Mouse (Mus musculus) gonadal fat pad, adult 2 months (tissue): ENCODE results near the gene Zfp296. TPM values are rescaled to one million over a fixed set of nuclear protein-coding genes. Genes with fewer than 3 reads are reported as not detected.

Experiments used
- DNase-seq: peaks from one replicate; pipeline ENCODE4 v3.0.0-alpha.2; 2012; ENCODE audit warnings: low read depth
- polyA plus RNA-seq: library from polyadenylated mRNA; depleted of rRNA; stranded (reverse); fragments of >200 nt; gene quantifications from 2 replicates; pipeline ENCODE4 v1.2.3, GENCODE M21; 2012; rRNA removed

The Zfp296 gene
- polyA plus RNA-seq: 2.0 and 2.7 TPM in 2 replicates

DNA sequence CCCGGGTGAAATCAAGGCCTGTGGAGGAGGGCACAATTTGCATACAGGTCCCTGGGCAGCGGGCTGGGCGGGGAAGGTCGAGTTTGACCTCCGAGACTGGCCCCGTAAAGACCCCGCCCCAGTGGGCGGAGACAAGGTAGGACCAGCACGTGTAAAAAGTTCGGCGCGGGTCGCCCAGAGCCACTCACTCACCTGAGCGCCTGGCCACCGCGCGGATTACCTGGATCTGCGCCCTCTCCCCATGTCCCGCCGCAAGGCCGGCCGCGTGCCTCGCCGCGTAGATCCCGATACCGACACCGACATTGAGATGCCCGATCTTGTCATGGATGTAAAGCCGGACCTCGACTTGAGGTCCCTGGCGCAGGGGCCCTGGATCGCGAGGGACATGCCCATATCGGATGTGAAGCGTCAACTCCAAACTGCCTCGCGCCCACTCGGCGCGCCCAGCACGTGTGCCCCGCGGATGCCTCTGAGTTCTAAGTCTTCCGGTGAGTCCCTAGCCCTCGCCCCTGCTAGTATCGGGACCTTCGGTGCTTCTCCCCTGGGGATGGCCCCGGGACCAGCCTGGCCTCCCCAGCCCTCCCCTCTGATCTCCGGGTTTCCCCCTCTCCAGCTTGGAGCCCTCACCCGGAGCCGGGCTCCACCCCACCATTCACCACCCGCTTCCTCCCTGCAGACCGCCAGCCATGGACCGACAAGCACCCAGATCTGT is at the start of gene Zfp296, which contains the start of gene Gemin7:
Zfp296 (plus strand) TSS at position 147 of the 712 bp plus-strand sequence.
Gemin7 (minus strand) TSS at position 455 of the 712 bp plus-strand sequence.
- no peak for DNase-seq

DNA sequence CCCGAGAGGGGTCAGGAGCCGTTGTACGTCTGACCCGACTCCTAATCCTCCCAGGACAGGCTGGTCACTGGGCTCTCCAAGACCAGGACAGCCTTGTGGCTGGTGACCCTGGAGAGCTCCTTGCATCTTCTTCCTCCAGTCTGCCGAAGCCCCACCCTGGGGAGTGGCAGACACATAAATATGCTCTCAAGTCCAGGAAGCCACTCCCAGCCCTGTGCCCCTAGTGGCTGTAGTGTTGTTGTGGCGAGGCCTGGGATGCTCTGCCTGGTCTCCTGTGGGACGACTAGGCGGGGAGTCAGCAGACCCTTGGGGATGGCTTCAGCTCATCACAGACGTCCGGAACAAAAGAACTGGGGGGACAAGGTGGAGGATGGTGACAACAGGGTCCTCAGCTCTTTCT is 46.0 kb upstream of the Zfp296 start:
- DNase-seq: no peak

DNA sequence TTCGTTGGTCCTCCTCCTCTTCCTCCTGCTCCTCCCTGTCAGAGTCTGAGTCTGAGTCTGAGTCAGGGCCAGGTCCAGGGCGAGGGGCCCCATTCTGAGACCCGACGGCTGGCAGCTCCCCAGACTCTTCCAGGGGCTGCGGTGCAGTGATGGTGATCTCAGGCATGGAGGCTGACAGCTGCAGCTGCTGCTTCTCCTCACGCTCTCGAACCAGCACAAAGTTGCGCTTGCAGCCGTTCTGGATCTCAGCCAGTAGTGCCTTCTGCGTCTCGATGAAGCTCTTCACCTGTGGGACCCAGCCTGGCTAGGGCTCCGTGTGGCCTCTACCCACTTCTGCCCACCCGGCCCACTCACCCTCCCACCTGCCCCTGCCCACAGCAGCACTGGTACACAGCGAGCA is 44.8 kb upstream of the Zfp296 start:
- DNase-seq: no peak

DNA sequence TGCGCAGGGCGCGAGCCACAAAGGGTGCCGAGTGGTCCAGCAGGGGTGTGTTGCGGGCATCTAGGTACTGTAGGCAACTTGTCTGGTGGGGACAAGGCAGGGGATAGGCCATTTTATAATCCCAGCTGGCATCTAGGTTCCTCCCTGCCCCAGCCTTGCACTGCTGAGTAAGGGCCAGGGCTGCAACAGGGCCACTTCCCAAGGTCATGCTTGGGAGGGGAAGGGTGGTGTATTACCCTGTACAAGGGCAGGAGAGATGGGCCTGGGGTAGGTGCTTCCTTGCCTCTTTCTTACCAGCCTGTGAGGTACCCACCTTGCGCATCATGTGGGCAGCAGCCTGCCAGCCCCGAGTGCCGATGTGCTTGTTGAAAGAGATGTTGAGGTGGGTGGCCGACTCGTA is 42.4 kb upstream of the Zfp296 start:
- no peak for DNase-seq

DNA sequence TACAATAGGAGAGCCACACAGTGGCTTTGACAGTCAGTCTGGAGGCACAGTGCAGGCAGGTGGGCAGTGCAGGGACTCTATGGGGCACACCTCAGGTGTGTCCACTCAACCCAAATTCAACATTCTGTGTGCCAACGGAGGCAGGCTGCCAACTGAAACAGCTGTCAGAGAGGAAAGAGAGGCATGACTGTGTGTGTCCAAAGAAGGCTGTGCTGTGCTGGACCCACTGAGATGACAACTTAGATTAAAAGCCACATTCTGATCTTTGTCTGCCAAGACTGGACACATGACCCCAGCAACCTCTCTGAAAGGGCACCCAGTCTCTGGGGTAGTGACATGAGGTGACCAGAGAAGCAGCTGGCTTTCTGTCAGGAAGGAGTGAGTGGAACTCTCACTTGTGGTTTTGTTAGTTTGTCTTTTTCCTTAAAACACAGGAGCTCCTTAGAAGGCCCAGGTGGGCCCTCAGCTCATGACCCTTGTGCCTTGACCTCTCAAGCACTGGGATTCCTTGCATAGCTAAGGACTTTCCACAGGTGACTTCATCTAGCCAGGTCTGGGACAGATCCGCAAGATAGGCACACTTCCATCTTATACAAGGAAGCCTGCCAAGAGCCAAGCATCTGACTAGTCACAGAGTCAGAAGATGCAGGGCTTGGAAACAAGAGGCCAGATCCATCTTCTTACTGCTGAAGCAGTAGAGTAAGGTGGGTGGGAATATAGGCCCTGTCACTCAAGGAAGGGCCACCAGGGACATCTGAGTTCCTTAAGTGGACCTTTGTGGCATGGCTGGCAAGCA is 36.1 kb upstream of the Zfp296 start:
- no peak for DNase-seq

DNA sequence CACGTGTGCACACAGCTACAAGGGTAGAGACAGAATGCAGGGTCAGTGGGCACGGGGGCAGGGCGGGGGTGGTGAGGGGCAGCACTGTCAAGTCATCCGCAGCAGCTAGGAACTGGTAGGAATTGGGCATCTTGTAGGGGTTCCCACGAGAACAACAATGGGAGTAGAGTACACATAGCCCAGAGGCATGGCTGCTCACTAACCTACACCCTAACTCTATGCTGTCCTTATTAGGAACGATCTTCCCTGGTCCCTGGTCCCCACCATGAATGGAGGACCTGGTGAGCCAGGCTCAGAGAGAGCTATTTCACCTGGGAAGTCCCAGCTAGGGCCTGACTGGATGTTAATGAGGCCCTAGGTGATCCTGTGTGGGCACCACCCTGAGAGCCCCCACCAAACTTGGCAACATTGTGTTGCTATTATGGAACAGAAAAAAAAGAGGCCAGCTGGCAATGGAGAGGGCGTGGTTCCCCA is 35.4 kb upstream of the Zfp296 start:
- no peak for DNase-seq

DNA sequence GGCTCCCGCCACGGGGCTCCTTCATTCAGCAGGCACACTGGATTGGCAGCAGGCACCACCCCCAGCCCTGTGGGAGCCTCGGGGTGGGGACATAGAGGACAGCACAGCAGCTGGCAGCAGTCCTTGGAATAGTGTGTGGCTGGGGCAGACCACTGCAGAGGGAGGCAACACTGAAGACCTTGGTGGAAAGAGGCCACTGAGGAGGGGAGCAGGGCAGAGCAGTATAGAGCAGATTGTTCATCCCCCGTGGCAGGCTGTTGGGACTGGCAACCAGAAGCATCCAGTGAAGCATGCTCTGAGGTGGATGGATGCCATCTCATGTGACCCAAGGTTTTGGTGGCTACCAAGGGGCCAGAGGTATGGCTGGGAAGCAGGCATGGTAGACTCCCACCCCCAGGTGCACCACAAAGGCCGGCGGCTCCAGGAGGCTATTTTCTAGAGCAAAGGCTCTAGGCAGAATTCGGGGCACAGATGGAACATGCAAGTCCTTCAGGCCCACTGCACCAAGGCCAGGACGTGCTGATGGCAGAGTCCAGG is 34.9 kb upstream of the Zfp296 start:
- no peak for DNase-seq

DNA sequence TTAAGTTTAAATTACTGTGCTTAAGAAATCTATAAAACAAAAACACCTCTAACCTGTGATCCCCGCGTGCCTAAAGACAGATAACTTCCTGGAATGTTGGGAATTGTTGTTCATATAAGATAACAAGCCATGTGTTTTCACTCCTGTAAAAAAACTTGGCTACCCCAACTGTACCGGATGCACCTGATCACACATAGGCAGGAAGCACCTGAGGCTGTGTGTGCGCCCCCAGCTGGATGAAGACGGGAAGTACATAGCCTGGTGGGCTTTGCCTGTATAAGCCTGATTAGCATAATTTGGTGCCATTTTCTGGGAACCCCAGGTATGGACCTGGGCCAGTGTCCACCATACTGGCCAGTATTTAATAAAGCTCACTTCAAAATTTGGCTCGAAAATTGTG is 33.5 kb upstream of the Zfp296 start:
- no peak for DNase-seq

DNA sequence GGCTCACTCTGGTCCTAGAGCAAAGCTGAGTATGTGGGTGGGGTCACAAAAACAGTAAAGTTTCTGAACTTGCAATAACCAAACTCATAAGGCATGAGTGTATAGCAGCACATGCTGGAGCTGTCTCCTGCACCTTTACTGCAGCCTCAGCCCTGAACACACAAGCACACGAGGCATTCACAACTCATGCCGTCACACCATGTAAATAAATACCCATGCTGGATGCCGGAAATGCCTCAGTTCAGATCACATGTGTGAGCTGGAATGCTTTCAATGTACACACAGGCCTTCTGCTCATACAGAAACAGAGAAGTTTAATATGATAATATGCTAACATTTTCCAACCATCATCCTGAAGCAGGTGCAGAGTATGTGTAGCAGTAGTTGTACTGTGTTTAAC is 31.1 kb upstream of the Zfp296 start:
- DNase-seq: no peak

DNA sequence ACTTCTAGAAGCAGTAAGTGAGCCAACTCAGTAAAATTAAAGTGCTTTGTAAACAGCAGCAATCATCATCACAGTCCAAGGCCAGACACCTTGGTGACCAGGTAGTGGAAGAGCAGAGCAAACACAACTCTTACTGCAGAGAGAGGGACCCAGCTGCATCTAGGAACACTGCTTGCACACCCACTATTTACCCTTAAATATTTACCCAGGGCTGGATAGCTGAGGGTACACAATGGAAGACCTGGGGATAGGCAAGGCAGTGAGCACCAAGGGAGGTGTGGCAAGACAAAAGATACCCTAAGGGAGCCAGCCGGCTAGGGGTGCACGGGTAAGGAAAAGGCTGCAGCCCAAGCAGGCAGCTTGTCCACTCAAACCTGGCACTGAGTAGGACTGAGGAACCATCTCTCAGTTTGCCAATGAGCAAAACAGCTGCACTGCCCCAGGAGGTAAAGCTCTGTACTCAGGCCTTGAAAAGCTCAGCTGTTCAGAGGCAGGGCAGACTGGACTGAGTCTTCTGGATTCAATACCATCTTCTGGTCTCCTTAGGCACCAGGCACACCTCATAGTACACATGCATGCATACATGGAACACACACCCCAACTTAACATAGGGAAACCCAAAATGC is 29.6 kb upstream of the Zfp296 start:
- DNase-seq: no peak

DNA sequence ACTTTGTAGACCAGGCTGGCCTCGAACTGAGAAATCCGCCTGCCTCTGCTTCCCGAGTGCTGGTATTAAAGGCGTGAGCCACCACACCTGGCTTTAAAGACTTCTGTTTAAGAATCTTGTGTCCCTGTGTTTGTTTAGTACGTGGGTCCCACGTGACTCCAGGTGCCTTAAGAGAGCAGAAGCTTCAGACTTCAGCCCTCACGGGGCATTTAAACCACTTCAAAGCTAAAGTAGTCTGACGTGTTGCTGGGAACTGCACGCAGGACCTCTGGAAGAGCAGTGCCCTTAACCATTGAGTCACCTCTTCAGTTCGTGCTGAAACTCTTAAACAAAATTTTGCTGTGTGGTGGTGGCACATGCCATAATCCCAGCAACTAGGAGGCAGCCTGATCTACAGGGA is 27.7 kb upstream of the Zfp296 start:
- no peak for DNase-seq

DNA sequence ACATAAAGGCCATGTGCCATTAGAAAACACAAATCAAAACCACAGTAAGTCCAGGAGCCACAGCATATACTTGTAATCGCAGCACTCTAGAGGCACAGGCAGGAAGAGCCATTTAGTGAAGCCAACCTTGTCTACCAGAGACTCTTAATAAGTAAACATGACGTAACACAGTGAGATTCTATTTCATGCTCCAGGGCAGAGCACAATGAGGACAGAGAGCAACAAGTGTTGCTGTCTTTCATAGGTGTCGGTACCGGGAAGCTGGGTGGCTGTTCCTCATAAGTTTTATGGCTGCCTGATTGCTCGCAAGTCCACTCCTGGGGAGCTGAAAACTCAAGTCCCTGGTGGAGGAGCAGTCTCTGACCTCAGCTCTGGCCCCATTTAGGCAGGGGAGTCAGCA is 25.5 kb upstream of the Zfp296 start:
- peak; percentile 52 for DNase-seq

DNA sequence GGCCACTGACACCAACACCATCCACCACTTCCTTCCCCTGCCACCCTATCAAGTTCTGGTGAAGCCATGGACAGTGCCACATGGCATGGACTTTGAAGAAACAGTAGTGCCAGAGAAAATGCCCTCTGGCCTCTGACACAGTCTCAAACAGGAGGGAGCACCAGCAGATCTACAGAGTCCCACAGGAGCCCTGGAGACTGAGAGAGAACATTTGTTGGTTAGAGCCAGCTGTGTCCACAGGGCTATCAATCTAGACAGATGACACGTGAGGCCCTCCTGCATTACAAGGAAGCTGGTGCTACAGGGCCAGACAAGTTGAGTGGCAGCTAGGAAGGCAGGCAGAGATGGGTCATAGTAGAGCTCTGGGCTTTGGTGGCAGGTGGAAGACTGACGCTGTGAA is 24.6 kb upstream of the Zfp296 start:
- DNase-seq: no peak

DNA sequence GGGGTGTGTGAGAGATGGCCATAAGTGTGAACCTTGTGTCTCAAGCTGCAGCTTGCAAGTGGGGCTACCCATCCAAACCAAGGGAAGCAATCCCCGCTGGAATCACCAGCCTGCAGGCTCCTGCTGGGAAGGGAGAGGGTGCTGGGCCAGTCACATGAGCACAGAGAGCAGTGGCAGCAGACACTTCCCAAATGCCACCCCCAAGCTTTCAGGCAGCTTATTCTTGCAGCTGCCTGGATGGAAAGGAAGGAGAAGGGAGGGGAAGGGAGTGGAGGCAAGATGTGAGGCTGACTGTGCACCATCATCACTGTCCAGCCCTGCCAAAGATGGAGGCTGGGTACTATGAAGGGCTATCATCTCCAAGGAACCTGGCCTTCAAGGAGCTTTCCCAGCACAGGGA is 22.9 kb upstream of the Zfp296 start:
- no peak for DNase-seq

DNA sequence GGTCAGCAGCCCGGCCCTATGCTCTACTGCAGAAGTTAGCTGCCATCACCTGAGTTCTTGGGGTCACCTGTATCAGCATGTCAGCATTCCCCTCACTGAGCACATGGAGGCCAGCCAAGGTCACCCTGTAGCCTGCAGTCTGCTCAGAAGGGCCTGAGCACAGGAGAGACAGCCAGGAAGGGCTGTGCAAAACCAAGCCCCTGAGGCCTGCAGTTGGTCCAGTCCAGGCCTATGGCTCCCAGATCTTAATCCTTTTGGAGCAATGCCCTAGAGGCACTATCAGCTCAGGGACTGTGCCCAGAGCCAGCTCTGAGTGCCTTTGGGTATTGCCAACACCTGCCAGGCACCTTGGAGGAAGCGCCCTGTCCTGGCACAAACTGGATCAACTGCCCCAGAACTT is 20.0 kb upstream of the Zfp296 start:
- no peak for DNase-seq

DNA sequence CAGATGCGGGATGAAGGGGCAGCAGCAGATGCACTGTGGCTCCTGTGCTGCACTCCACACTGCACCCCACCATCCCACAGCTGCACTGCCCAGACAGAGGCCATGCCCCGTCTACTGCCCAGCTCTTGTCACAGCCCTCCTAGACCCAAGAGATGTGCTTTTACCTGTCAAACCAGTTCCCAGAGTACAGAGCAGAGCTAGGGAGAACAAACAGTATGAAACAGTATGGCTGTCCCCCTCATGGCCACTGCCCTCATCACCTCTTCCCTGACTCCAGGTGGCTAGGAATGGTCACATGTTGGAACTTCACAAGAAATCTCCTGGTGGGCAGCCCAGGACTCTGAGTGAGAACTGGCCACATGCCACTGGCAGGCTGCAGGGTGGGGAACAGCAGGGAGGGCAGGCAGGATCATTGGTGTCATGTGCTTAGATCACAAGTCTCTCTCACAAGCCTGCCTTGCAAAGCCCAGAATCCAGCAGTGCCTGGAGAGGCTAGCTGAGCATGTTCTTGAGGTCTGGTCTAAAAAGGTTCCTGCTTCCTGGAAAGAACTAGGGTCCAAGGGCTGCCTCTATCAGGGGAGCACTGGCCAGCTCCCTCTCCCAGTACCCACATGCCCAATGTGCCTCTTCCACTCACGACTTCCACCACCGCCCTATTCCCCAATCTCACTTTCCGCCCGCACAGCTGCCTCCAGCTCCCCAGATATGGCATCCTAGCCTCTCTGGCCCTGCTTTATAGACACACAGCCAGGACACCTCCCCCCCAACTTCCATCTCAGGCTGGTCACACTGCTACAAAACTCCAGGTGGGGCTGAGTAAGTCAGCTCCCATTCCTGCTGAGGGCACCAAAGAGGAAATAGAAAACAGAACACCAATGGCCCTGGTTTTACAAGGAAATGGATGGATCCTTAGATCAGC is 18.8 kb upstream of the Zfp296 start:
- no peak for DNase-seq

DNA sequence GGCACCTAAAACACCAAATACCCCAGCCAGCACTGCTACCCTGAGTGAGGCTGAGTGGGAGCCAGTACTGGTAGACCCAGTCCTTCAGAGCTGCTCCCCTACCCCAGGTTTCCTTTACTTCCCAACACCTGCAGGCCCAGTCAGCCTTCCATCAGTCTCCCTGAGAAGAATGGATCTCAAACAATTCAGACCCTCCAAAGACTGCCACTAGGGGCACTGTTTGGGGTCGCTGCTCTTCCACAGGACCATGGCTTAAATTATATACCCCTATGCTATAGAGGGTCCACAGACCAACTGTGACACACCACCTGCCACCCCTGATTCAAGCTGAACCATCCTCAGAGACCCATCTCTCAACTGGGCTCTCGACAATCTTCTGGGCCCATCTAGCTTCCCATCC is 18.1 kb upstream of the Zfp296 start:
- DNase-seq: no peak

DNA sequence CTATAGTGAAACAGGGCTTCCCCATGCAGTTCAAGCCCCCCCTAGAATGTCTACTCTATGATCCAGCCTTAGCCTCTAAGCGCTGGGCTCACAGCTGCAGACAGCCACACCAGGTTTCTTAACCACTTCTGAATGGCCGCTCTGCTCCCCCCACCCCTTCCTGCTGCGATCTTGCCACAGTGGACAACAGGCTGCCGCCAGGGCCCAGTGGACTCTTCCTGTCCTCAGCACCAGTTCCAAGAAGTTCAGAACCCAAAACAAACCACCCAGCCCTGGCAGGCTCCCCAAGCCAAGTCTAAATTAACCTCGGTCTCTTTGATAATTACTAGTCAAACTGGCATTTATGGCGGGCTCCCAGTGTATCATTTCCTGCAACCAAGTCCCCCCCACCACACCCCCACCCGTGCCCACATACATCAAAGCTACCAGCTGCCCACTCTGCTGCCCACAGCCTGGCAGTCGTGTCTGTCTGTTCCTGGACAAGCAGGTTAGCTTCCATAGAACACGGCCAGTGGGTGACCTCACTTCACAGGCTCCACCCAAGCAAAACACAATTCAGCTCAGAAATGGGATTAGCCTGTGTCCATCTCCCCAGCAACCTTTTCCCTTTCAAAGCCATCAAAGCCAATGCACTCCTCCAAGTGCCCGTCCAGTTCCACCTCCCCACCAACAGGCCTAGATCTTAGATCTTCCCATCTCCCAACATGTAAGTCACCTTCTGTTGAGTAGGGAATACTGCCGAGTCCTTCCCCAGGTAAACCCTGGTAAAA is 16.4 kb upstream of the Zfp296 start:
- no peak for DNase-seq

DNA sequence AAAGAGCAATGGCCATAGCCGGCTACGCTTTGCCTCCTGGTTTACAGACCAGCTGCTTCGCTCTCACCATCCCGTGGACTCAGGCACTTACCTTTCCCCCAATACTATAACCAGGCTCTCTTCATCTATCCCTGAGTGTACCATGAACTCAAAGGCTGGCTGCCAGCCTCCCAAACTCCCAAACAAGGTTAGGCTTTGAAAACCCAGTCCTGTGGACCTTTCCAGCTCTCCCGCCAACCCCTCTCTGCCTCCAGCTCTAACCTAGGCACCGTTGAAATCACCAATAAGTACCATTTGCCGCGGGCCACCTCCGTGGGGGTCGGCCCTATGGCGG is 15.7 kb upstream of the Zfp296 start:
- DNase-seq: no peak

DNA sequence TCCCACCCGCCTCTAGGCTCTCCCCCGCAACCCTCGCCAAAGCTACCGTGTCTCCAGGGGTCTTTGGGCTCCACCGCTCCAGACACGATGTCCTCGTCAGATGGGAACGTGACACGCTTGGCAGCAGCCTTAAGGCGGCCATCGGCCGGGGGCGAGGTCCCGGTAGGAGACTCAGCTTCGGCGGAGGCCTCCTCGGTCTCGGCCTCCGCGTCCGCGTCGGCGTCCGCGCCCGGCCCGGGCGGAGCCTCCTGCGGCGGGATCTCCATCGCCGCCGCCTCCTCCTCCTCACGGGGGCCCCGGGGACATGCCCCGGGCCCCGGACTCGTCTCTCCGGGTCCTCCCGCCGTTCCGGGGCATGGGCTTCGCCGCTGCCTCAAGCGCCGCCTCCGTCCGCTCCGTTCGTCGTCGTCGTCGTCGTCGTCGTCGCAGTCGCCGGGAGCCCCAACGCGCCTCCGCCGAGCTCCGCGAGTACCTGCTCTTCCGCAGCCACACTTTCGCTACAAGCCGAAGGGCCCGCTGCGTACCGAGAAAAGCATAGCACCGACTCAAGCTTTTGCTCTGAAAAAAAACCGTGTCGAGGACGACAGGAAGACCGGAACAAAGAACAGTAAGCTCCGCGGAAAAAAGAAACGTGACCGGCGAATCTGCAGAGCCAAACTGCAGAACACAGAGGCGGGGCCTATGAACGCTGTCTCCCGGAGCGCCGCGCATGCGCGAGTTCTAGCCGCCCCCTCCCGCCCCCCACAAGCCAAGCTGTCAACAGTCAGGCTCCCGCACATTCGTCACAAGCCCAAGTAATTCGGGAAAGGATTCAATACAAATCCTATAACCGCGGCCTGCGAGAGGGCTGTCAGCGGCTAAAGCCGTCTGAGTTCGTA is 15.1 kb upstream of the Zfp296 start:
- DNase-seq: no peak
